Mouse (Mus musculus) bone marrow, adult 2 months (tissue): ENCODE data around the gene Tbxa2r.

Experiments
- CTCF ChIP-seq: fragments of 200-500 bp; IDR thresholded peaks from 2 replicates; pipeline ENCODE4 v1.5.1; 2011; ENCODE audit warnings: low read length, control low read depth; ENCODE audit not compliant: control insufficient read depth, insufficient read depth
- POLR2A ChIP-seq: fragments of 200-500 bp; IDR thresholded peaks from 2 replicates; pipeline ENCODE4 v1.6.1; 2011; ENCODE audit warnings: low read depth, mild to moderate bottlenecking, control low read depth, low read length, borderline replicate concordance; ENCODE audit not compliant: control insufficient read depth

DNA sequence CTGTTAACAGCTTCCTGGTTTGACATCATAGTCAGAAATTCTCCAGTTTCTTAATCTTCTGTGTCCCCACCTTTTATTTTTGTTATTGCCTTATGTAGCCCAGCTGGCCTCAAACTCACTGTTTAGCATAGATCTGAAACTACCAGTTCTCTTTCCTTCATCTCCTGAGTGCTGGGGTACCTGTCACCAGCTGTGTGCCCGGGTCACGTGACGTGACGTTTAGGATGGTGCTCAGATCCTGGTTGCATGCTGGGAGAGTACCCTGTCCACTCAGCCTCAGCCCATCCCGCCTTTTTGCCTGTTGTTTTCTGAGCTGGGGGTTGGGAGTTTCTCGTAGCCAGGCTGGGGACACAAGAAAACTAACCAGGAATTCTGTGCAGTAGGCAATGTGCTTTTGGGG lies 31.3 kb upstream of the Tbxa2r start:
- TF ChIP-seq CTCF (no peak), POLR2A (no peak)
